Mouse (Mus musculus): Measurements from ENCODE around the gene Zic2.
"Not testable (repeated sequence)": the region's sequence is repeated elsewhere in the genome, so short reads cannot be mapped to it uniquely, and the experiment has no call there.

Zic2 gene

DNA sequence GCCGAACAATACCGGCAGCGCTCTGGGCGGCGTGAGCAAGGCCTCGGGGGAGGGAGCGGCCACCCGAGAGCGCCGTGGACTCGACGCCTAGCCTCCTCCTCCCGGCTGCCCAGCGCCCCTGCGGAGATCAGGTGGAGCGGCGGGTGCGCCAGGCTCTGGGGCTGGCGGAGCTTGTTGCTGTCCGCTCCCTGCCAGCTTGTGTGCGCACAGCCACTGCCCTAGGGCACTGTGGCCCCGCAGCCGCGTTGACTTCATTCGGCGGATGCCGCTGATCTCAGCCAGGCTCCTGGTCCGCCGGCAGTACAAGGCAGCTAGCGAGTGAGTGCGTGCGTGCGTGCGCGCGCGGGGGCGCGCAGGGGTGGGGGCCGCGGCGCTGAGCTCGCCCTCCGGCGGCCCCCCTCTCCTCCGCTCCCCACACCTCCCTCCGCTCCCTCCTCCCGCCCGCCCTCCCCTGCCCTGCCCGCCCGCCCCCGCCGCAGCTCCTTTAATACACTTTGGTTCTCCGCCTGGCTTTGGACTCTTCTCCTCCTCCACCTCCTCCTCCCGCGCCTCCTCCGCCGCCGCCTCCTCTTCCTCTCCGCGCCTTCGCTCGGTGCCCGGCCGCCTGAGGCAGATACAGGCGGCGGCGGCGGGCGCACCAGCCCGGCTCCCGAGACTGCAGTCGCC, at the start of gene Zic2:
Zic2 (plus strand) TSS at position 545 of the 666 bp plus-strand sequence.
- no peak for DNase-seq (ENCODE audit: low read depth in 2 of 2, low spot score in 2 of 2)

GRCm38 (mm10) chr14:122426529-122427203, 48.6 kb upstream of the Zic2 start:
- no peak for DNase-seq (ENCODE audit: low read depth in 2 of 2, low spot score in 2 of 2)

GRCm38 (mm10) chr14:122427204-122427560, 48.1 kb upstream of the Zic2 start:
- no peak for DNase-seq (ENCODE audit: low read depth in 2 of 2, low spot score in 2 of 2)

DNA sequence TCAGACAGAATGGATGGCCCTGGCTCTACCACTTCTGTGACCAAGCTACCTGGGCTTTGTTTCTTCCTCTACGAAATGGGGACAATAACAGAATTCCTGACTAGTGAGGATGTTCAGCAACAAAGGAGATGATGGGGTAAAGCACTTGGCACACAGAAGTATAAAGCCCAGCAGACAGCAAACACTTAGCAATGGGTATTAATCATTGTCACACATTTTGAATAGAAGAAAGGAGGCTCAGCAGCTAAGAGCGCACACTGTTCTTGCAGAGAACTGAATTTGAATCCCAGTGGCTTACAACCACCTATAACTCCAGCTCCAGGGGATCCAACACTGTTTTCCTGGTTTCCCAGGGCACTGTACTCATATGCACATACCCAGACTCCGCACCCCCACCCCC, 47.6 kb upstream of the Zic2 start:
- DNase-seq (ENCODE audit: low read depth in 2 of 2, low spot score in 2 of 2) = no peak

- no peak for DNase-seq (ENCODE audit: low read depth in 2 of 2, low spot score in 2 of 2)
Observed at GRCm38 (mm10) chr14:122432558-122432957, 42.7 kb upstream of the Zic2 start.

- DNase-seq (ENCODE audit: low read depth in 2 of 2, low spot score in 2 of 2) = no peak
Observed at GRCm38 (mm10) chr14:122434039-122434438, 41.2 kb upstream of the Zic2 start.

DNA sequence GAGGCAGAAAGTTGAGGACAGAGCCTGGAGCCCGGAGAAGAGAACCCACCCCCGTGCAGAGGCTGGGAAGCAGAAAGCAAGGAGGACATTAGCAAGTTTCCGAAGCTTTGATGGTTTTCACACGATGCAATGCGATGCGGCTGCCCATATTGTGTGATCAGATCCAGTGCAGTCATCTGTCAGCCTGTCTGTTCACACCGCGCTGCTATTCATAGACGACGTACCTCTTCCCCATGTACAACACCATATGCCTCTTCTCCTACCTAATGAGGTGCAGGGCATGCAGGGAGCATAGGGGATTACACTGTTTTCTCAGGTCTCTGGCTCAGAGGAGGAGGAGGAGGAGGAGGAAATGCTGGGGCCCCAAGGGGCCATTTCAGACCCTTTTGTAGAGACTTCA, 38.4 kb upstream of the Zic2 start:
- no peak for DNase-seq (ENCODE audit: low read depth in 2 of 2, low spot score in 2 of 2)

- no peak for DNase-seq (ENCODE audit: low read depth in 2 of 2, low spot score in 2 of 2)
Observed at GRCm38 (mm10) chr14:122449601-122450495, 25.4 kb upstream of the Zic2 start.

DNA sequence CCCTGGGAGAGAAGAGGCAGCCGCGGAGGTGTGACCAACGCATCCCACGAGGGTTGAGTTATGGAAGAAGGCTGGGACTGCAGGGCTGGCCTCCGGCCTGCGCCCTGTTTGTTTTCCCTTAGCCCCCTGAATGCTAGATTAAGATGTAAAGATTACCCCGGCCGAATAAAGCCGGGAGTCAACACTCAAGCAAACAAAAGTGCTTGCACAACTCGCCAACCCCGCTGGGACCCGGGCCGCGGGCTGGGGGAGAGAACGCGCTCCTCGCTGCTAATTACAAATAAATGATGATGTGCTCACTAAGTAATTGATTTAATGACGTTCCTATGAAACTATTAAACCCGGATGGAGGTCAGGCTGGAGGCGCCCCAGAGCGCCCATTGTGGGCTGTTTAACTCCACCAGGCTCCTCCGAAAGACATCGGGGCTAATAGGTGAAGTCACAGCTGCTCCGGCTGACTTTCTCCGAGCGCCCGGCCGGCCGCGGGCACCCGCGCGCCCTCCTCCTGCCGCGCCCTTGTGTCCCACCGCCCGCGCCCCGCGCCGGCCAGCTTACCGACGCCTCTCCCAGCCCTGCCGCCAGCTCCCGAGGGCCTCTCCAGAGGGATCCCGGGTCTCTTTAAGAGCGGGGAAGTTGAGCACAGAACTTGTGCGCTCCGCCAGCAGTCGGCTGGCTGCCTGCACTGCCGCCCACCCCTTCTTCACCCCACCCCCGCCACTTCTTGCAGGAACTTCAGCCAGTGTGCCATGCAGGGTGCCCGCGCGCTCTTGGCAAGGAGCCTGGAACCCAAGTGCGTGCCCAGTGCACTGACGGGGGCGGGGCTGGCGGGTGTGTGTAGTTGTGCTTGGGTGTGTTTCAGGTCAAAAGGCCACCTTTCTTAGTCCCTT, 24.5 kb upstream of the Zic2 start, which contains the start of gene Gm5089:
Gm5089 (minus strand) TSS at position 620 of the 887 bp plus-strand sequence.
- no peak for DNase-seq (ENCODE audit: low read depth in 2 of 2, low spot score in 2 of 2)

- no peak for DNase-seq (ENCODE audit: low read depth in 2 of 2, low spot score in 2 of 2)
Observed at GRCm38 (mm10) chr14:122451551-122452145, 23.6 kb upstream of the Zic2 start.

DNA sequence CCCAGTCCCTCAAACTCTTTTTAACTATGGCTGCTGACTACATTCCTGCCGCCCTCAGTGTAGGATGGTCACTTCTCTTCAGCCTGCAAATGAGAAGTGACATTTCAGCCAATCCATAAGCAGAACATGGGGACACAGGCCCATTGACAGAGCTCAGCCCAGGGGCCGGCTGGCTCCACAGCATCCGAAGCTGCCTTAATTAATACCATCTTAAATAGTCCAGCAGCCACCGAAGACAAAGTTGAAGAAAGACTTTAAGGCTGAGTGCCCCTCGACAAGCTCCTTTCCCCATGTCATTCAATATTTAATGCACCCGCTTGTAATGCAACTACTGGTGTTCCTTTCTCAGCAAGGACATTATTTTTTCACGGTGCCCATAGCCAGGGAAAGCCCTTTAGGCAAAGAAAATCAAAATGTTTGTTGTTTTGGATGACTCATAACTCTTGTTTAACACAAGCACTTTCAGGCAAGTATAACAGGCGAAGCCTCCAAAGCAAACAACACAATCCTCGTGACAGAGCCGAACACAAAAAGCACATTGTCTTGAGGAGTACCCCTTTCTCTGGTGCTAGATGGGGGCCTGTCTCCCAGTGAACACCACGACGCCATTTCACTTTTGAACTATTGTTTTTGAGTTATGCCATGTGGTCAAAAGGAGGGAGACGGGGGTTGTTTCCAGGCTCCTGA, 22.4 kb upstream of the Zic2 start:
- DNase-seq (ENCODE audit: low read depth in 2 of 2, low spot score in 2 of 2) = no peak

DNA sequence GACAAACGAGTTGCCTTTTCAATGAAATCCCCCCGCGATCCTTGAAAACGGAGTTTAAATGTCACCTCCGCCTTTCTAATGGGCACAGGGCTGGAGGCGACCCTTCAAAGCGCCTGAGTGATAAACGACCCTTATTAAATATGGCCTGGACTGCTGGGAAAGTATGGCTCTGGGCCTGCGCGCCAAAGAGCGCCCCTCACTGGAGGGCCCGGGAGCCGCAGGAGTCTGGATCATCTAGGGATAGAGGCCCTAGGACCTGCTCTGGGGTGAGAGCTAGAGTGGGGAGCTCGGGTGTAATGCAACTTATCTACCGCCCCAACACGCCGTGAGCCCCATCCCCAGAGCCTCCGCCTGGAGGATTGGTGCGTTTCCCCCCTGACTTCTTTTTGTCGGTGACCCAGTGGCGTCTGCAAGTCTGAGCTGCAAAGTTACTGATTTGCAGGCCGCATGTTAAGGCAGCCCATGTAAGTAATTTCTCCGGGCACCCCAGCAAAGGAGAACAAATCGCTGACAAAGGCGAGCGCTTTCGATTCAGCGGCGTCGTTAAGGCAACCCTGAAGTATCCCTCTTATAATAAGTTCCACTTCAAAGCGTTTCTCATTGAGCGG, 21.7 kb upstream of the Zic2 start:
- DNase-seq (ENCODE audit: low read depth in 2 of 2, low spot score in 2 of 2) = no peak

GRCm38 (mm10) chr14:122453996-122454738, 21.1 kb upstream of the Zic2 start:
- DNase-seq (ENCODE audit: low read depth in 2 of 2, low spot score in 2 of 2) = no peak

GRCm38 (mm10) chr14:122454901-122455561, 20.2 kb upstream of the Zic2 start:
- DNase-seq (ENCODE audit: low read depth in 2 of 2, low spot score in 2 of 2) = no peak

- no peak for DNase-seq (ENCODE audit: low read depth in 2 of 2, low spot score in 2 of 2)
Observed at GRCm38 (mm10) chr14:122455562-122455958, 19.7 kb upstream of the Zic2 start.

DNA sequence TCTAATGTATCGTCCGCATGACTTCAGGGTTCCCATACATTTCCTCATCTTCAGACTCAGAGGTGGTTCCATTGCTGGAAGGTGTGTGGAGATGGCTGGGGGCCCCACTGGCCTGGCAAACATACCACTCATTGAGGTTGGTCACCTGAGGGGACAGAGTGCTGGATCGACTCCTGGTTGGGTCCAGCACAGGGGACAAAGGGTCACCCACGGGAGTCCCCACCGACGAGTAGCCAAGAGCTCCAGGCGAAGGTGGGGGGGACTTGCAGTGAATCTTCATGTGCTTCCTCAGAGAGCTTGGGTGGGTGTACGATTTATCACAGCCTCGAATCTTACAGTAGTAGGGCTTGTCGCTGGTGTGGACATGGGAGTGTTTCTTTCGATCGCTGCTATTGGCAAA, 15.9 kb upstream of the Zic2 start:
- DNase-seq (ENCODE audit: low read depth in 2 of 2, low spot score in 2 of 2) = not testable (repeated sequence)

DNA sequence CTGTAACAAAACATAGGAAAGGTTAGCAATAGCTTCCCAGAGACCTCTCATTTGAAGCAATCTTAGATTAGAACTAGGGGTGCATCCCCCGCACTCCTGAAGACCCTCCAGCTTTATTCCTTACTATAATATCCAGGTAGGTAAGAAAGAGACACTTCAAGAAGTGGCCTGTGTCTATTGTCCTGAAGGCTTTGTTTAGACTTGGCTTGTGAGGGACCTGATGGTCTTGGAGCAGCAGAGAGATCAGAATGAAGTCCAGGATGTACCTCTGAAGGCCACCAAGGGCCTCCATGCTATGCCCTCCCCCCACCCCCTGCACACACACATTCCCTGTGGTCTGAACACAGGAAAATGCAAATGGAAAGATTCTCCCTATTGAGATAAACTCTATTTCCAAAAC, 15.5 kb upstream of the Zic2 start:
- DNase-seq (ENCODE audit: low read depth in 2 of 2, low spot score in 2 of 2) = no peak

DNA sequence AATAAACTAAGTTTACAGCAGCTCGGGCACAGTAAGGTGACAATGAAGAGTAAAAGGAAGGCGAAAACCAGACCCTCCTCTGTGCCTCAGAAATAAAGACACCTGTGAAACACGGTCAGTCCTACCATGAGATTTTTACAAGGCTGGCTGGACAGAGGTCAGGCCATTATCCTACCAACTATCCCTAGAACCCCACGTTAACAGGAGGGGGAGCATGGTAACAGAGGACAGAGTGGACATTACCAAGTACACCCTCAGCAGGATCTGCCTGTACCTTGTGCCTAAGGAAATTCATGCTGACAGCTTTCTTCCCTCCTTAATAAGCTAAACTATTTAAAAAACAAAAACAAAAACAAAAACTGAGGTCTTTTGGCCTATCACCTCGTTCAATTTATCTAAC, 15.0 kb upstream of the Zic2 start:
- no peak for DNase-seq (ENCODE audit: low read depth in 2 of 2, low spot score in 2 of 2)
